Mouse (Mus musculus) NIH3T3 (cell line): ENCODE results near the gene P3h3.
"Not testable (repeated sequence)": the region's sequence is repeated elsewhere in the genome, so short reads cannot be mapped to it uniquely, and the experiment has no call there.

ENCODE experiments used
- DNase-seq: peaks from one replicate; pipeline ENCODE4 v3.0.0-alpha.2; 2012; ENCODE audit warnings: low read depth

Gene P3h3

GRCm38 (mm10) chr6:124856916-124857839 lies at the start of gene P3h3:
Gene P3h3 (minus strand): TSS chr6:124857752.
- DNase-seq: peak; percentile 96

DNA sequence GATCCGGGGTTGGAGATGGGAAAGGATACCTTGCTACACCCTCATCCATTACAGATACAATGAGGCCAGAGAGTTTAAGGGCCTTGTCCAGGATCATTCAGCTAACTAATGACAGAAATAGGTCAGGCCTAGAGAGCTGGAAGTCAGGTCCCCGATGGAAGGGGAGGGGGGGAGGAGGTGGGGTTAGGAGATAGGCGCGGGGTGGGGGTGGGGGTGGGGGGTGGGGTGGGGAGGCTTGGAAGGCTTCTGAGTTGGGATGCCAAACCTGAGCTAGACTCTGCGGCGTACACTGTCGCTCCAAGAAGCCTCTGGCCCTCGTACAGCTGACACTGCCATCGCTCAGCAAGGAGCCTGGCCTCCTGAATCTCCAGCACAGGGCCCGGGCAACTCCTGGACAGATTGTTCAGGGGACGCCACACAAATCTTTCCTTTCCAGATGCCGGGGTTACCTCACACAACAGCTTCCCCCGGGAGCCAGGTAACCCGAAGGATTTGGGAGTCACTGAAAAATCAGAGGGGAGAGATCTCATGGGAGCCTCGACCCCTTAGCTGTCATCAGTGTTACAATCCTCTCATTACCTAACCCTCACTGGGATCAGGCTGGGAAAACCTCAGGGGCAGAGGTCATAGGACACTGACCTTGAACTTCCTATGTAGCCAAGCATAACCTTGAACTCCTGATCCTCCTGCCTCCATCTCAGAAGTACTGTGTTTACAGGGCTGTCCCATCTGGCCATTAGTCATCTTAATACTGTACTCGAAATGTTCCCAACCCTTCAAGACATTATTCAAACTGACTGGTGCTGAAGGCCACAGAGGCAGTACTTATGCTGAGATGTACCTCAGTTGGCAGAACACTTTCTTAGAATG lies 47.7 kb upstream of the P3h3 start:
- DNase-seq: no peak

DNA sequence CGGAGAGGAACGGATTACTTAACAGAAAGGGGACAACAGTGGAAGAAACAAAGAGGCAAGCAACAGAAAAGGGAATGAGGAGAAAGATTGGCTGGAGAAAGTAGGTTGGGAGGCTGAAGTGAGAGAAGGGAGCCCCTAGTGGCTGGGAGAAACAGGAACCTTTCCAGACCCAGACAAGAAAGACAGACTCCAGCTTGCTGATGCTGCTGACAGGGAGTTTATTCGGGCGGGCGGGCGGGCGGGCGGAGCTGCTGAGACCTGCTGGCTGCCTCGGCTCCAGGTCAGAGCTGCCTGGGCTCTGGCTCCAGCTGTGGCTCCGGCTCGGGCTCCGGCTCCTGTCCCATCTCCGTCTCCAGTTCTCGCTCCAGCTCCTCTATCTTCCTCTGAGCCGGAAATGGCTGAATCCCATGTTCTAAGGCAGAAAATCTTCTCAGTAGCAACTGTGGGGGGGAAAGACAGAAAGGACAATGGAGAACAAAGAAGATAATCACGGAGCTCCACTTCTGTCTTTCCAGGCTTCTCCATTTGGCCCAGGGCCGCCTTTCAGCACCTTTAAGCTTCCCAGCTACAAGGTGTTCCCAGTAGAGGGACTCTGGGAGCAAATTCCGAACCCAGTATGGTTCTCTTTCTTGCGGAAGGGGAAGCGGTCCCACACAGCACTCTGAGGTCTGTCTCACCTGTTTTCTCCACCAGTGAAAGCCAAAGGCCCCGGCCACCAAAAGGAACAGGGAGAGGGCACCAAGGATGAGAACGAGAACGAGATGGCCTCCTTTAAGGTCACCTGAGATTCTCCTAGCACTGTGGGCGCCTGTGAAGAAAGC lies 46.8 kb upstream of the P3h3 start:
- DNase-seq: peak; percentile 92

DNA sequence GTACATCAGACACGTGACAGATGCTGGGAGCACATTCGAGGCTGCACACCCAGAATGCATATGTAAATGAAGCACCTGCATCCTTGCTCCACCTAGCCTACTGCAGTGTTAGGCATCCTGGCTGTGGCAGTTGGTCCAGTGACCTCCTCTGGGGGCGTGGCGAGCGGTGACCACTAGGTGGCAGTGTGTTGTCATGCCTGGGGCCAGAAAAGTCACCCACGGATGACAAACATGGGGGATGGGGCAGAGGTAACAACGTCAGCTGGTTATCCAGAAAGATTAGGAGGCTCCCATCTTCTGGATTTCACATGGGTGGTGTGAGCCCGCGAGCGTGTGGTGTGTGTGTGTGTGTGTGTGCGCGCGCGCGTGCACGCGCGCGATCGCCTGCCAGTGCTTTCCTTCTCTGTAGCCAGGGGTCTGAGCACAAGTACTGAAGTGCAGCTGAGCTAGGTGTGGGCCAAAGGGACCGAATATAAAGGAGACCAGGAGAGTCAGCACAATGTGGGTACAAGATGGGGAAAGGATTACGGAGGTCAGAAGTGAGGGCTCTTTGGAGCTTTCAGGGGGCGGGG lies 46.1 kb upstream of the P3h3 start:
- peak; percentile 95 for DNase-seq

GRCm38 (mm10) chr6:124901851-124902250 lies 44.3 kb upstream of the P3h3 start:
- no peak for DNase-seq

DNA sequence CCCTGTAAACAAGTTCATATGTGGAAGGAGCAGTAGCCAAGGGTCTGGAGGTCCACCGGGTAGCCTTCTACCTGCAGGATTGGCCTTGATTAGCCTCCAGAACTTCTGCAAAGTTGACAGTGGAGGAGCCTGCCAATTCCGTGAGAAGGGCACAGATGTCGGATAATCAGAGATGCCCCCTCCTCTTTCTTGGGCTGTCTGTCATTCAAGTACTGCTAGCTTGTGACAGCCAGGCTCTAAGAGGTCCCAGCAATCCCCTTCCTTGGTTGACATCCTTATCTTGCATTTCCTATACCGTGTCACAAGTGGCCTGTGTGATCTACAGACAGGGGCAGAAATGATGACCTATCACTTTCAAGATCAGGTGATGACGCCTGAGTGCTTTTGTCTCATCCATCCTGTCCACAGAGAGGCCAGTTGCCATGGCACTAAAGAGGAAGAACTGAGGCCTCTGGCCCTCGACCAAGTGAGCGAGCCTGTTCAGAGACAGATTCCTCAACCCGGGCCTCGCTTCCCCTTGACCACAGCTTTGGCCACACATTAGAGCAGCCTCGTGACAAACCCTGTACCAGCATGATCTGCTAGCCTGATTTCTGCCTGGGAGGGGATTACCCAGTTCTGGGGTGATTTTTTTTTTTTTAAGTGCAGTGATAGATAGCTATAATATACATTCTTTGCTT lies 43.4 kb upstream of the P3h3 start:
- DNase-seq: peak; percentile 36

DNA sequence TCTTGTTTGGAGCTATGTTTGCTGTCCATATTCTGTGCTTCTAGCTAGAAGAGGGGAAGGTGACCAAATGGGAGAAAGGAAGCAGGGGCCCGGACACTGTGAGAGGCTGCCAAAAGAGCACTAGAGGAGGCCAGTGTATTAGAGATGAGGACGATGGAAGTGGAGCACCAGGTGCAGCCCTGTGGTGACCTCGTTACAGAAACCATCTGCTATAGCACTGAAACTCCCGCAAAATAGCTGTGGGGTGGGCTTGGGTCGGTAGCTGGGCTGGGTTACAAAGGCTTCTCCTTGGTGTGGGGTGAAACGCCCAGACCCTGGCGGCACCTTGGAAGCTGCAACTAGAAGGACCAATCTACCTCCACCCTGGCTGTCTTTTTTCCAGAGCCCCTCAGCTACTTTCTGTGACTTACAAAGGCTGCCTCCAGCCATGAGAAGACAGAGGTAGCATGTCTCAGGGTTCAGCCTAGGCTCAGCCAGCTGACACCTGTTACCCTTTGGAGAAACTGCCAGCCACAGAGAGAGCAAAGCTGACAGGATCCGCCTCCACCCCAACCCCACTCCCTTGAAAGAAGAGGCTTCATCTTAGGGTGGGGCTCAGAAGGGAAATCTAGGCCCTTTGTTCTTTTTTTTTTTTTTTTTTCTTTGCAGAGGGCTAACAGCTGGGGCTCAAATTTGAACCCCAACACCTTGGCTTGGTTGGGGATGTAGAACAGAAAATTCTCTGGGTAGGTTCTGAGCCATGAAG lies 42.7 kb upstream of the P3h3 start:
- DNase-seq: no peak

DNA sequence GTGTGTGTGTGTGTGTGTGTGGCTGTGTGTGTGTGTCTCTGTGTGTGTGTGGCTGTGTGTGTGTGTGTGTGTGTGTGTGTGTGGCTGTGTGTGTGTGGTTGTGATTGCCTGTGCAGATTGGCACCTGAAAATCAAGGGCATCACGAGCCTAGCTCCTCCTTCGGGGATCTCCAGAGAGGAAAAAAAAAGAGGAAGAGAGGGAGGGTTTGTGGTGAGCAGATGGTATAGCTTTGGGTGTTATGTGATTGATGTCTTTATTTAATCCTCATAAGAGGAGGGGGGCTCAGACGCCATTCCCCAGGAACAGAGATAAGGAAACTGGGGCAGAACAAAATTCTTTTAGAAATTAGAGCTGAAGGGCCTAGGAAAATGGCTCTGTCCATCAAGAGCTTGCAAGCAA lies 40.8 kb upstream of the P3h3 start:
- no peak for DNase-seq

DNA sequence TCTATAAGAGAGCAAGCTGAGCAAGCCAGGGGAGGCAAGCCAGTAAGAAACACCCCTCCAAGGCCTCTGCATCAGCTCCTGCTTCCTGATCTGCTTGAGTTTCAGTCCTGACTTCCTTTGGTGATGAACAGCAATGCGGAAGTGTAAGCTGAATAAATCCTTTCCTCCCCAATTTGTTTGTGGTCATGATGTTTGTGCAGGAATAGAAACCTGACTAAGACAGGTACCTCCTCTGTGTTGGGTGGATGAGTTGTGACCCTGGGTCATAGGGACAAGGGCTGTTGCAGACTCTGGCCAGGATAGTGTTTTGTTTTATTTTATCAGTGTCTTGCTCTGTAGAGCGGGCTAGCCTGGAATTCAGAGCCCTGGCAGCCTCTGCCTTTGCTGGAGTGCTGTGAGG lies 36.6 kb upstream of the P3h3 start:
- DNase-seq: not testable (repeated sequence)

DNA sequence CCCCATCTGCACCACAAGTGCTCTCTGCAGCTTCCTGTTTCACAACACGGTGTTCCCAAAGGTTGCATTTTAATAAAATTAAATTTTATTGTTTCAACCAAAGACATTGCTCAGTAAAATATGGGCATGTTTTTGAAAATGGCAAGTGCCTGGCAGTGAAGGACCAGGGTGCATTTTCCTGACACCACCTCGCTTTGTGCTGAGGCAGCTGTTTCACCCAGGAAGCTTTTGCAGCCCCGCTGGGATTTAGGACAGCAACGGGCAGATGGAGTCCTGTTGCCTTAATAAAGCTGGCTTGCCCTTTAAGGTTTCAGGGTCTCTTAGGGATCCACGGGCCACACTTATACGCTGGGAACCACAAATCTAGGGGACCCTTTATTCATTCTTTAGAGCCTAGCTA lies 33.4 kb upstream of the P3h3 start:
- no peak for DNase-seq

DNA sequence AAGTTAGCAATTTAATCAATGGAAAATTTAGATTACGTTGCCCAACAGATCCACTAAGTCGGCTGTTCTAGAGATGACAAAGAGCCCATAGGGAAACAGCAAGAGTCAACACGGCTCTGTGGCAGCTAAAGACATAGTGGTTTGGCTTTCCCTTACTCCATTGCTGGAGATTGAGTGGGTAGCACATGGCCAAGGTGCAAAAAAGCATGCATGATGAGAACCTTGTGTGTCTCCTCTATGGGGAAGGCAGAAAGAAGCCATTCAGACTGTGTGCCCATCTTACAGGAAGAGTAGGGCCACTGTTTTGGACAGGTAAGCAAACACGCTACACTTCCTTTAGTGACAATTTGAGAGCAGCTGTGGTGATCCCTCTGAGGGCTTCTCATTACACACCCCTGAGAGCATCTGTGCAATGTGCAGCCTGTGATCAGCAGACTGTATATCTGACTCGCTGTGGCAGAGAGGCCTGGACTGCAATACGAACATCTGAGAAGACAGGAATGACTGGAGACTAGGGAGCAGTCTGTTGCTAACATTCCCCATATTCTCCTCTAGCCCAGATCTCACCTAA lies 31.1 kb upstream of the P3h3 start:
- no peak for DNase-seq

DNA sequence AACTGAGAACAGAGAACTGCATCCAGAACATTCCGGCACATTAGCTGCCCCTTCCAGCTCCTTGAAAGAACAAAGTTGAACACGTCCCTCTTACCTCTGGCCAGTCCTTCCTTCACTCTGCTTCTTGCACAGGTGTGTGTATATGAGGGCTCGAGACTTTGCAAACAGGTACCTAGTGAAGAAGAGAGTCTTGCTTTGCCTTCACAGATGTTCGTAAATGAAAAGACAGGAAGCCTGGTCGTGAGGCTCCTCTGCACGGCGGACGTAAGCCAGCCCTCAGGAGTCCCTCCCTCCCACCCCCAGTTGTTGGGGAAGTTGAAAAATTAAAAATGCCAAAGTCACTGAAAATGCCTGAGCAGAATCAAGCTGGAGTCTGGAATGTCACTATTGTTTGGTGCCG lies 30.4 kb upstream of the P3h3 start, which contains the start of gene Cd4:
Cd4 (minus strand) TSS at position 236 of the 400 bp plus-strand sequence.
- DNase-seq: no peak

- DNase-seq: no peak
These were observed 28.4 kb upstream of the P3h3 start for GRCm38 (mm10) chr6:124885956-124886381.

GRCm38 (mm10) chr6:124884714-124885500 lies 27.4 kb upstream of the P3h3 start:
- no peak for DNase-seq

- DNase-seq: no peak
These were observed 25.8 kb upstream of the P3h3 start for GRCm38 (mm10) chr6:124883351-124883750.

GRCm38 (mm10) chr6:124881821-124882220 lies 24.3 kb upstream of the P3h3 start:
- no peak for DNase-seq

GRCm38 (mm10) chr6:124879390-124879789 lies 21.8 kb upstream of the P3h3 start:
- DNase-seq: no peak

- DNase-seq: no peak
These were observed 16.8 kb upstream of the P3h3 start for GRCm38 (mm10) chr6:124874348-124874747.

GRCm38 (mm10) chr6:124866560-124866959 lies 9.0 kb upstream of the P3h3 start:
- DNase-seq: no peak
